Mouse (Mus musculus) liver, postnatal 0 days (tissue): ENCODE data around the gene Chd2. TPM values are rescaled to one million over a fixed set of nuclear protein-coding genes. Genes with fewer than 3 reads are reported as not detected.

Experiments used
- ATAC-seq: fragments of 200-750 bp; cut with Nextera tagmentation; 2 replicates; pipeline ENCODE4 v1.8.0; 2017; ENCODE audit warnings: mild to moderate bottlenecking, moderate library complexity
- DNase-seq: peaks from one replicate; pipeline ENCODE4 v3.0.0-alpha.2; 2016
- H3K27ac ChIP-seq: fragments of 300-500 bp; sonication (generic); 2 replicates; pipeline ENCODE4 v1.5.1; 2014; ENCODE audit warnings: antibody characterized with exemption, moderate library complexity, mild to moderate bottlenecking, low read depth
- H3K27me3 ChIP-seq: fragments of 300-500 bp; sonication (generic); 2 replicates; pipeline ENCODE4 v1.6.1; 2014; ENCODE audit warnings: low read length, control low read depth, mixed read lengths; ENCODE audit not compliant: insufficient read depth
- H3K36me3 ChIP-seq: fragments of 300-500 bp; sonication (generic); replicated peaks from 2 replicates; pipeline ENCODE4 v1.6.1; 2014; ENCODE audit warnings: mild to moderate bottlenecking, control low read depth, low read length, moderate library complexity, mixed read lengths; ENCODE audit not compliant: insufficient read depth
- H3K4me1 ChIP-seq: fragments of 300-500 bp; sonication (generic); 2 replicates; pipeline ENCODE4 v1.6.1; 2014; ENCODE audit warnings: antibody characterized with exemption, mild to moderate bottlenecking, control low read depth; ENCODE audit not compliant: insufficient read depth
- H3K4me2 ChIP-seq: fragments of 300-500 bp; sonication (generic); 2 replicates; pipeline ENCODE4 v1.6.1; 2014; ENCODE audit warnings: low read depth, mild to moderate bottlenecking, low read length, moderate library complexity, mixed read lengths
- H3K4me3 ChIP-seq: fragments of 300-500 bp; sonication (generic); 2 replicates; pipeline ENCODE4 v1.5.1; 2014; ENCODE audit warnings: low read depth, low read length
- H3K9ac ChIP-seq: fragments of 300-500 bp; sonication (generic); replicated peaks from 2 replicates; pipeline ENCODE4 v1.6.1; 2014; ENCODE audit warnings: mild to moderate bottlenecking, moderate library complexity
- H3K9me3 ChIP-seq: fragments of 300-500 bp; sonication (generic); 2 replicates; pipeline ENCODE4 v1.6.1; 2016; ENCODE audit warnings: mild to moderate bottlenecking, control low read depth, low read length, mixed read lengths
- CTCF ChIP-seq: sonication (generic); IDR thresholded peaks from 2 replicates; pipeline ENCODE4 v1.5.1; 2016; ENCODE audit warnings: antibody characterized with exemption, low read depth
- EP300 ChIP-seq: IDR thresholded peaks from 2 replicates; pipeline ENCODE4 v1.6.1; 2016; ENCODE audit warnings: antibody characterized with exemption, low read depth, mild to moderate bottlenecking
- WGBS: fragments of 180-500 bp; shearing (Covaris S2); extraction: QIAGEN DNeasy Blood & Tissue Kit; methylation state at CpG from one replicate; pipeline ENCODE4 v1.1.7; 2014; ENCODE audit not compliant: insufficient replicate concordance; 5-methylcytosine and 5-hydroxymethylcytosine counted together
- polyA plus RNA-seq: library from polyadenylated mRNA; unstranded; fragments of >200 nt; fragmentation: Nextera tagmentation; extraction: Ambion mirVana; gene quantifications from 2 replicates; pipeline ENCODE4 v1.2.1, GENCODE M21; 2015

Gene Chd2
- polyA plus RNA-seq, 1 experiment from 2014 or later: 17.2 TPM

GRCm38 (mm10) chr7:73479506-73479905, 62.1 kb downstream of the Chd2 start:
- H3K4me1 ChIP-seq: no peaks in the 10 kb centered on the region; the same call in 1 of the 2 replicates
- TF ChIP-seq EP300 (no peak), CTCF (no peak)
- no peaks in the 10 kb centered on the region for H3K27me3 ChIP-seq
- no peak overlapping the region for H3K4me3 ChIP-seq
- ATAC-seq (no peak), DNase-seq (no peak)
- H3K36me3 ChIP-seq: peaks cover 93% of the 10 kb centered on the region
- H3K9ac ChIP-seq: no peak overlapping the region
- no peaks in the 10 kb centered on the region for H3K9me3 ChIP-seq
- 65% methylated on average over 3 of the region's 3 CpGs for WGBS
- H3K27ac ChIP-seq: no peak overlapping the region
- no peak overlapping the region for H3K4me2 ChIP-seq

GRCm38 (mm10) chr7:73478157-73479058, 63.2 kb downstream of the Chd2 start:
- no peak overlapping the region for H3K4me3 ChIP-seq
- no peak overlapping the region for H3K9ac ChIP-seq
- ATAC-seq (peak; percentile 81), DNase-seq (no peak)
- H3K4me2 ChIP-seq: 0 out of 2 replicates have a peak overlapping the region, but pooled peaks have one; percentile 13
- H3K27me3 ChIP-seq: no peaks in the 10 kb centered on the region
- H3K36me3 ChIP-seq: peaks cover 97% of the 10 kb centered on the region
- WGBS: 73% methylated on average over 11 of the region's 11 CpGs
- H3K27ac ChIP-seq: peak overlapping the region; percentile 64
- no peaks in the 10 kb centered on the region; the same call in 1 of the 2 replicates for H3K4me1 ChIP-seq
- TF ChIP-seq EP300 (no peak), CTCF (no peak)
- no peaks in the 10 kb centered on the region for H3K9me3 ChIP-seq

GRCm38 (mm10) chr7:73467741-73468140, 73.9 kb downstream of the Chd2 start:
- Histone ChIP-seq H3K27me3 (no peaks in the 10 kb centered on the region), H3K4me3 (no peak overlapping the region), H3K9me3 (no peaks in the 10 kb centered on the region), H3K36me3 (peaks cover 89% of the 10 kb centered on the region), H3K4me1 (no peaks in the 10 kb centered on the region), H3K27ac (no peak overlapping the region), H3K9ac (no peak overlapping the region), H3K4me2 (no peak overlapping the region)
- 93% methylated on average over 3 of the region's 3 CpGs for WGBS
- no peak for DNase-seq
- TF ChIP-seq EP300 (no peak), CTCF (no peak)
- no peak for ATAC-seq

GRCm38 (mm10) chr7:73463546-73463945, 78.1 kb downstream of the Chd2 start:
- TF ChIP-seq CTCF: no peak
- no peak for TF ChIP-seq EP300
- no peak for ATAC-seq
- H3K27ac ChIP-seq: no peak overlapping the region
- H3K4me2 ChIP-seq: no peak overlapping the region
- no peaks in the 10 kb centered on the region for H3K4me1 ChIP-seq
- no peak overlapping the region for H3K9ac ChIP-seq
- no peak overlapping the region for H3K4me3 ChIP-seq
- peaks cover 91% of the 10 kb centered on the region for H3K36me3 ChIP-seq
- no peaks in the 10 kb centered on the region for H3K27me3 ChIP-seq
- 88% methylated on average over 2 of the region's 2 CpGs for WGBS
- no peaks in the 10 kb centered on the region for H3K9me3 ChIP-seq
- no peak for DNase-seq

- H3K36me3 ChIP-seq: peaks cover 90% of the 10 kb centered on the region
- DNase-seq (no peak), ATAC-seq (no peak)
- TF ChIP-seq EP300: no peak
- no peak for TF ChIP-seq CTCF
- no peak overlapping the region for H3K4me3 ChIP-seq
- no peaks in the 10 kb centered on the region for H3K9me3 ChIP-seq
- H3K9ac ChIP-seq: no peak overlapping the region
- no peak overlapping the region for H3K27ac ChIP-seq
- H3K27me3 ChIP-seq: no peaks in the 10 kb centered on the region
- WGBS: 93% methylated on average over 12 of the region's 12 CpGs
- no peak overlapping the region for H3K4me2 ChIP-seq
- H3K4me1 ChIP-seq: no peaks in the 10 kb centered on the region
Observed at GRCm38 (mm10) chr7:73454113-73454512, 87.5 kb downstream of the Chd2 start.

GRCm38 (mm10) chr7:73452187-73452808, 89.3 kb downstream of the Chd2 start:
- WGBS: 90% methylated on average over 3 of the region's 3 CpGs
- no peaks in the 10 kb centered on the region for H3K27me3 ChIP-seq
- H3K36me3 ChIP-seq: peaks cover 95% of the 10 kb centered on the region
- ATAC-seq (no peak), DNase-seq (no peak)
- no peak overlapping the region for H3K27ac ChIP-seq
- H3K4me1 ChIP-seq: no peaks in the 10 kb centered on the region
- H3K9me3 ChIP-seq: no peaks in the 10 kb centered on the region
- no peak overlapping the region for H3K9ac ChIP-seq
- H3K4me3 ChIP-seq: no peak overlapping the region
- TF ChIP-seq CTCF (no peak), EP300 (no peak)
- H3K4me2 ChIP-seq: no peak overlapping the region
